Mouse (Mus musculus): Measurements from ENCODE around the gene Itih4.

The Itih4 gene

DNA sequence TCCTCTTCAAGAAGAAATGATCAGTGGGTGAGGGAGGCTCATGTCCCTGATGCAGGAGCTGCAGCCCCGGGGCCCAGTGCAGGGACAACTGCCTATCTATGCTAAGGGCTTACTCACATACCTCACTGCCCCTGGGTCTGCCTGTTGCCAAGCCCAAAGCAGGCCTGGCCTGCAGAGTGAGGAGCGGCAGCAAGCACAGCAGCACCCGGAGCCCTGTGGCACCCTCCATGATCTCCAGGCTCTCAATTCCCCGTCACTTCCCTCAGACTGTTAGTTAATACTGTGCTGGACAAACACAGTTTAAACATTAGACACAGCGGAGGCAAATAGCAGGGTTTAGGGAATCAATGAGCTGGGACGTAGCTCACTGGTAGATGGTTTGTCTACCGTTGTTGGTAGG lies 56.8 kb downstream of the Itih4 start, which contains the start of gene Itih1:
Gene Itih1, minus strand, starts transcription at position 252 of the 400 bp plus-strand sequence.
- DNase-seq (ENCODE audit: low spot score) = no peak

GRCm38 (mm10) chr14:30943860-30944674 lies 57.8 kb downstream of the Itih4 start:
- DNase-seq (ENCODE audit: low spot score) = peak; percentile 30

GRCm38 (mm10) chr14:30944745-30945144 lies 58.5 kb downstream of the Itih4 start:
- DNase-seq (ENCODE audit: low spot score) = no peak

GRCm38 (mm10) chr14:30949986-30950385 lies 63.7 kb downstream of the Itih4 start:
- no peak for DNase-seq (ENCODE audit: low spot score)

- DNase-seq (ENCODE audit: low spot score) = peak; percentile 97
Observed at GRCm38 (mm10) chr14:30951154-30951825, 65.0 kb downstream of the Itih4 start, which contains the start of gene Nek4. Nek4 (plus strand) TSS chr14:30951377.
